Mouse (Mus musculus) MEL (cell line): ENCODE results near the gene Ski. TPM values are rescaled to one million over a fixed set of nuclear protein-coding genes. Genes with fewer than 3 reads are reported as not detected.
A peak's percentile ranks its signal among the peaks of the same experiment; 100 is the strongest.

Experiments
- DNase-seq: peaks from one replicate; pipeline ENCODE4 v3.0.0; 2011; ENCODE audit warnings: low read depth, low spot score
- H3K27ac ChIP-seq: 2 replicates; pipeline ENCODE4 v1.5.1; 2012; ENCODE audit warnings: low read depth, mild to moderate bottlenecking, control low read depth, low read length, moderate library complexity; ENCODE audit not compliant: control insufficient read depth
- H3K27me3 ChIP-seq, 2 experiments: fragments of 150-350 bp in 1 of 2; sonication (generic) in 1 of 2; 2 replicates each; pipeline ENCODE4 v1.6.1; 2012; ENCODE audit warnings: low read length in 2 of 2, mild to moderate bottlenecking in 2 of 2, improper control_type of control experiment in 1 of 2, moderate library complexity in 1 of 2; ENCODE audit not compliant: insufficient read depth in 2 of 2, control insufficient read depth in 1 of 2
- H3K36me3 ChIP-seq, 2 experiments: 2 replicates each; pipeline ENCODE4 v1.6.1; 2012 to 2014; ENCODE audit warnings: low read length in 2 of 2, improper control_type of control experiment in 1 of 2, inconsistent platforms in 1 of 2, mild to moderate bottlenecking in 1 of 2; ENCODE audit not compliant: insufficient read depth in 2 of 2, control insufficient read depth in 1 of 2
- H3K4me1 ChIP-seq, 2 experiments: fragments of 150-350 bp in 1 of 2; sonication (generic) in 1 of 2; 2 replicates each; pipeline ENCODE4 v1.6.1; 2012; ENCODE audit warnings: low read length in 2 of 2, improper control_type of control experiment in 1 of 2, mild to moderate bottlenecking in 1 of 2; ENCODE audit not compliant: insufficient read depth in 2 of 2, control insufficient read depth in 1 of 2
- H3K4me3 ChIP-seq, 2 experiments: fragments of 150-350 bp in 1 of 2; sonication (generic) in 1 of 2; 2 replicates each; pipeline ENCODE4 v1.5.1; 2012; ENCODE audit warnings: low read depth in 2 of 2, low read length in 2 of 2, mild to moderate bottlenecking in 2 of 2, moderate library complexity in 2 of 2, control low read depth in 1 of 2, improper control_type of control experiment in 1 of 2; ENCODE audit not compliant: control insufficient read depth in 1 of 2, insufficient read depth in 1 of 2
- H3K79me2 ChIP-seq: 2 replicates; pipeline ENCODE4 v1.6.1; 2012; ENCODE audit warnings: mild to moderate bottlenecking, low read length, moderate library complexity; ENCODE audit not compliant: control insufficient read depth, poor library complexity, insufficient read depth
- H3K9ac ChIP-seq: 2 replicates; pipeline ENCODE4 v1.6.1; 2012; ENCODE audit warnings: low read depth, mild to moderate bottlenecking, control low read depth, low read length, moderate library complexity; ENCODE audit not compliant: control insufficient read depth, poor library complexity, severe bottlenecking
- H3K9me3 ChIP-seq: fragments of 150-350 bp; sonication (generic); replicated peaks from 2 replicates; pipeline ENCODE4 v1.6.1; 2012; ENCODE audit warnings: mild to moderate bottlenecking, low read length, improper control_type of control experiment, moderate library complexity; ENCODE audit not compliant: insufficient read depth
- CHD2 ChIP-seq: IDR thresholded peaks from 2 replicates; pipeline ENCODE4 v1.6.1; 2011; ENCODE audit warnings: low read length, improper control_type of control experiment
- CTCF ChIP-seq, 3 experiments: IDR thresholded peaks in 2 of 3; conservative IDR thresholded peaks in 1 of 3; 2 replicates each; pipeline ENCODE4 v1.5.1; 2011 to 2012; ENCODE audit warnings: low read length in 3 of 3, low read depth in 2 of 3, mild to moderate bottlenecking in 2 of 3, improper control_type of control experiment in 1 of 3, inconsistent platforms in 1 of 3, mixed read lengths in 1 of 3, moderate library complexity in 1 of 3; ENCODE audit not compliant: control insufficient read depth in 1 of 3, insufficient read depth in 1 of 3, poor library complexity in 1 of 3, severe bottlenecking in 1 of 3
- E2F4 ChIP-seq: IDR thresholded peaks from 2 replicates; pipeline ENCODE4 v1.6.1; 2011; ENCODE audit warnings: low read depth, low read length, improper control_type of control experiment, borderline replicate concordance
- EP300 ChIP-seq, 2 experiments: IDR thresholded peaks; 2 replicates each; pipeline ENCODE4 v1.6.1; 2011; ENCODE audit warnings: improper control_type of control experiment in 2 of 2, low read length in 2 of 2, low read depth in 1 of 2, mild to moderate bottlenecking in 1 of 2
- GABPA ChIP-seq: IDR thresholded peaks from 2 replicates; pipeline ENCODE4 v1.6.1; 2012; ENCODE audit warnings: low read depth, mild to moderate bottlenecking, inconsistent platforms, low read length, improper control_type of control experiment, moderate library complexity
- JUND ChIP-seq: IDR thresholded peaks from 2 replicates; pipeline ENCODE4 v1.6.1; 2011; ENCODE audit warnings: low read depth, mild to moderate bottlenecking, improper control_type of control experiment, low read length
- MAX ChIP-seq: IDR thresholded peaks from 2 replicates; pipeline ENCODE4 v1.6.1; 2011; ENCODE audit warnings: low read length, improper control_type of control experiment
- MEF2A ChIP-seq: IDR thresholded peaks from 2 replicates; pipeline ENCODE4 v1.6.1; 2014; ENCODE audit warnings: low read depth, mild to moderate bottlenecking, inconsistent platforms, low read length, improper control_type of control experiment; ENCODE audit not compliant: poor library complexity, insufficient replicate concordance, severe bottlenecking; ENCODE audit errors: extremely low read depth
- MXI1 ChIP-seq: IDR thresholded peaks from 2 replicates; pipeline ENCODE4 v1.6.1; 2011; ENCODE audit warnings: mild to moderate bottlenecking, low read depth, low read length, improper control_type of control experiment
- MYB ChIP-seq: IDR thresholded peaks from 2 replicates; pipeline ENCODE4 v1.6.1; 2011; ENCODE audit warnings: mild to moderate bottlenecking, low read depth, low read length, improper control_type of control experiment
- MYC ChIP-seq: IDR thresholded peaks from 2 replicates; pipeline ENCODE4 v1.6.1; 2011; ENCODE audit warnings: low read depth, mild to moderate bottlenecking, low read length, improper control_type of control experiment, moderate library complexity
- POLR2A ChIP-seq, 2 experiments: IDR thresholded peaks; 2 replicates each; pipeline ENCODE4 v1.6.1; 2011 to 2012; ENCODE audit warnings: low read length in 2 of 2, mild to moderate bottlenecking in 2 of 2, control low read depth in 1 of 2, improper control_type of control experiment in 1 of 2, low read depth in 1 of 2, moderate library complexity in 1 of 2; ENCODE audit not compliant: control insufficient read depth in 1 of 2, insufficient read depth in 1 of 2, poor library complexity in 1 of 2
- POLR2AphosphoS2 ChIP-seq: IDR thresholded peaks from 2 replicates; pipeline ENCODE4 v1.6.1; 2011; ENCODE audit warnings: low read length, improper control_type of control experiment
- RCOR1 ChIP-seq: IDR thresholded peaks from 2 replicates; pipeline ENCODE4 v1.6.1; 2012; ENCODE audit warnings: low read depth, mild to moderate bottlenecking, inconsistent platforms, low read length, improper control_type of control experiment
- SIN3A ChIP-seq: IDR thresholded peaks from 2 replicates; pipeline ENCODE4 v1.6.1; 2012; ENCODE audit warnings: low read length, improper control_type of control experiment, inconsistent platforms
- SMC3 ChIP-seq: IDR thresholded peaks from 2 replicates; pipeline ENCODE4 v1.6.1; 2011; ENCODE audit warnings: low read depth, low read length, improper control_type of control experiment
- TBP ChIP-seq: IDR thresholded peaks from 2 replicates; pipeline ENCODE4 v1.8.0; 2011; ENCODE audit warnings: low read depth, low read length, improper control_type of control experiment
- TCF12 ChIP-seq: IDR thresholded peaks from 2 replicates; pipeline ENCODE4 v1.6.1; 2014; ENCODE audit warnings: low read depth, mild to moderate bottlenecking, inconsistent platforms, low read length, improper control_type of control experiment, moderate library complexity
- USF2 ChIP-seq, 2 experiments: IDR thresholded peaks; 2 replicates each; pipeline ENCODE4 v1.6.1; 2011 to 2012; ENCODE audit warnings: improper control_type of control experiment in 2 of 2, low read length in 2 of 2, borderline replicate concordance in 1 of 2, inconsistent platforms in 1 of 2, low read depth in 1 of 2, mild to moderate bottlenecking in 1 of 2; ENCODE audit not compliant: insufficient read depth in 1 of 2
- ZC3H11A ChIP-seq: IDR thresholded peaks from 2 replicates; pipeline ENCODE4 v1.6.1; 2012; ENCODE audit warnings: low read depth, mild to moderate bottlenecking, inconsistent platforms, low read length, improper control_type of control experiment
- ZKSCAN1 ChIP-seq: IDR thresholded peaks from 2 replicates; pipeline ENCODE4 v1.6.1; 2012; ENCODE audit warnings: low read depth, mild to moderate bottlenecking, inconsistent platforms, low read length, improper control_type of control experiment, moderate library complexity
- ZMIZ1 ChIP-seq: IDR thresholded peaks from 2 replicates; pipeline ENCODE4 v1.6.1; 2012; ENCODE audit warnings: low read depth, mild to moderate bottlenecking, inconsistent platforms, low read length, improper control_type of control experiment, moderate library complexity
- ZNF384 ChIP-seq: IDR thresholded peaks from 2 replicates; pipeline ENCODE4 v1.6.1; 2012; ENCODE audit warnings: low read depth, mild to moderate bottlenecking, inconsistent platforms, low read length, improper control_type of control experiment
- polyA plus RNA-seq, 2 experiments: library from polyadenylated mRNA; stranded (reverse) in 1 of 2; unstranded in 1 of 2; fragments of >175 nt in 1 of 2; fragments of >200 nt in 1 of 2; gene quantifications; 2 replicates each; pipeline versions ENCODE4 v1.2.1 to v1.2.4; 2012; ENCODE audit warnings: low replicate concordance in 2 of 2, low read depth in 1 of 2; ENCODE audit not compliant: insufficient read length in 2 of 2, insufficient read depth in 1 of 2, missing spikeins in 1 of 2
- total RNA-seq: library from RNA; depleted of rRNA; stranded (reverse); fragments of 300-350 nt; gene quantifications from 2 replicates; pipeline ENCODE4 v1.2.3, GENCODE M21; 2012

Gene Ski
- total and polyA plus RNA-seq, 3 experiments, result 6.9 to 16.1 TPM; not detected in 1

GRCm38 (mm10) chr4:155178981-155179512 is 43.3 kb downstream of the Ski start:
- DNase-seq, result peak; percentile 23
- Histone ChIP-seq H3K4me3 (no peak overlapping the region), H3K36me3 (peaks cover 0 to 16% of the 10 kb centered on the region in 2 experiments; a peak in 3 of 4 replicates), H3K27ac (peak overlapping the region; percentile 51; the same call in 1 of the 2 replicates), H3K4me1 (peaks cover 5 to 18% of the 10 kb centered on the region in 2 experiments), H3K9ac (no peak overlapping the region), H3K79me2 (peaks cover 3% of the 10 kb centered on the region), H3K27me3 (no peaks in the 10 kb centered on the region), H3K9me3 (no peaks in the 10 kb centered on the region)
- TF ChIP-seq TBP (no peak), EP300 (IDR thresholded peaks at IDR 0.05; ENCODE audit: low read depth in 1 of 2, low read length in 2 of 2) (no peak), MAX (no peak), POLR2A (IDR thresholded peaks at IDR 0.05; ENCODE audit: control insufficient read depth in 1 of 2, insufficient read depth in 1 of 2, low read depth in 1 of 2, low read length in 2 of 2, poor library complexity in 1 of 2) (no peak), MYB (no peak), MEF2A (no peak), GABPA (no peak), CHD2 (no peak), POLR2AphosphoS2 (no peak), ZKSCAN1 (no peak), ZMIZ1 (no peak), ZC3H11A (no peak), SMC3 (no peak), RCOR1 (no peak)

- DNase-seq, result peak; percentile 77
- peak overlapping the region in 1 of 2 experiments; percentile 10; a peak in 1 of 4 replicates for H3K4me3 ChIP-seq
Measured at GRCm38 (mm10) chr4:155178274-155178673, 44.1 kb downstream of the Ski start.

More at GRCm38 (mm10) chr4:155178274-155178673, 44.1 kb downstream of the Ski start:
- H3K9me3 ChIP-seq, result no peaks in the 10 kb centered on the region
- peak overlapping the region; percentile 51 for H3K27ac ChIP-seq
- H3K36me3 ChIP-seq, result peaks cover 0 to 21% of the 10 kb centered on the region in 2 experiments; a peak in 3 of 4 replicates
- H3K79me2 ChIP-seq, result peaks cover 3% of the 10 kb centered on the region; the same call in 1 of the 2 replicates
- TF ChIP-seq TBP, result 0 out of 2 replicates have a peak, but pooled peaks have one; percentile 33
- TF ChIP-seq MAX, result peak; percentile 40; the same call in 1 of the 2 replicates
- TF ChIP-seq USF2 (IDR thresholded peaks at IDR 0.05; ENCODE audit: borderline replicate concordance in 1 of 2, insufficient read depth in 1 of 2, low read depth in 1 of 2, low read length in 2 of 2), result no peak
- TF ChIP-seq CTCF (IDR thresholded peaks at IDR 0.05 in 2 of 3, conservative IDR thresholded peaks at IDR 0.05 in 1 of 3; ENCODE audit: control insufficient read depth in 1 of 3, insufficient read depth in 1 of 3, low read depth in 2 of 3, low read length in 3 of 3, poor library complexity in 1 of 3, severe bottlenecking in 1 of 3), result no peak
- TF ChIP-seq EP300 (IDR thresholded peaks at IDR 0.05; ENCODE audit: low read depth in 1 of 2, low read length in 2 of 2), result peak in 1 of 2 experiments; percentile 33; a peak in 1 of 4 replicates
- TF ChIP-seq MYC, result 0 out of 2 replicates have a peak, but pooled peaks have one; percentile 23
- peak in 1 of 2 experiments; percentile 35; a peak in 1 of 4 replicates for TF ChIP-seq POLR2A (IDR thresholded peaks at IDR 0.05; ENCODE audit: control insufficient read depth in 1 of 2, insufficient read depth in 1 of 2, low read depth in 1 of 2, low read length in 2 of 2, poor library complexity in 1 of 2)
- TF ChIP-seq MXI1, result peak; percentile 49; the same call in 1 of the 2 replicates
- no peak for TF ChIP-seq JUND
- peak; percentile 40; the same call in 1 of the 2 replicates for TF ChIP-seq ZNF384
- TF ChIP-seq TCF12, result 0 out of 2 replicates have a peak, but pooled peaks have one; percentile 11
- TF ChIP-seq E2F4, result no peak
- TF ChIP-seq SIN3A, result peak; percentile 72
- TF ChIP-seq, all 39 proteins: peak for 9
- Histone ChIP-seq H3K4me1 (peaks cover 6 to 26% of the 10 kb centered on the region in 2 experiments), H3K9ac (peak overlapping the region; percentile 60), H3K27me3 (no peaks in the 10 kb centered on the region)
